Mouse (Mus musculus) frontal cortex, postnatal 14 days (tissue): ENCODE data around the gene Celsr1.
A peak's percentile ranks its signal among the peaks of the same experiment; 100 is the strongest.

Experiments used
- DNase-seq, 2 experiments: peaks; one replicate each; pipeline ENCODE4 v3.0.0; 2022; ENCODE audit warnings: low spot score in 2 of 2

Gene Celsr1

DNA sequence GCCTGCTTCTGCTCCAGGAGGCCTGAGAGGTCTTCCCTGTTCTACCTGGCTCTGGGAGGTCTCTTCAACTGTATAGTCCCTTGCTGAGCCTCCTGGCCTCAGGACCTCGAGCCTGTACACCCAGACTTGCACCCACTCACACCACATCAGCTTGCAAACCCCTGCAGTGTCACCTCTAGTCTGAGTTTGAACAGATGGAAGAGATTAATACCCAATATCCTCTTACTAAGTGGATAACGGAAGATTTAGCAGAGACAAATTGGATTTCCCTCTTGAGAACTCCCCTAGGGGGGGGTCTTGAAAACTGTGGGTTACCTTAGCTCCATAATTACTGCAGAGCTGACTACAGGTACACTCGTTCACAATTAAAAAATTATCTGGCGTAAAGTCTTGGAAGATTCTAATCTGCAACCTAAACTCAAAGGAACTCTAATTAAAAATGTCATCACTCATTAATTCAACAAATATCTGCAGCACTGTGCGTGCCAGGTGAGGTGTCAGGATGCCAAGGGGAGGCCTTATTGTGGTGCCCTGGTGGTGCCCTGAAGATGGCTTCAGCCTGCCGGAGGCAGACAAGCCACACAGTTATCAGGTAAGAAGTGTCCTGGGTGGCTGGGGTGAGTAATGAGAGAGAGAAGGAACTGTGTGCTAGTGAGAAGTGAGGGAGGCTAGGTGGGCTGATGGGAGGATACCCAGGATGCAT is 38.5 kb downstream of the Celsr1 start:
- no peak for DNase-seq

DNA sequence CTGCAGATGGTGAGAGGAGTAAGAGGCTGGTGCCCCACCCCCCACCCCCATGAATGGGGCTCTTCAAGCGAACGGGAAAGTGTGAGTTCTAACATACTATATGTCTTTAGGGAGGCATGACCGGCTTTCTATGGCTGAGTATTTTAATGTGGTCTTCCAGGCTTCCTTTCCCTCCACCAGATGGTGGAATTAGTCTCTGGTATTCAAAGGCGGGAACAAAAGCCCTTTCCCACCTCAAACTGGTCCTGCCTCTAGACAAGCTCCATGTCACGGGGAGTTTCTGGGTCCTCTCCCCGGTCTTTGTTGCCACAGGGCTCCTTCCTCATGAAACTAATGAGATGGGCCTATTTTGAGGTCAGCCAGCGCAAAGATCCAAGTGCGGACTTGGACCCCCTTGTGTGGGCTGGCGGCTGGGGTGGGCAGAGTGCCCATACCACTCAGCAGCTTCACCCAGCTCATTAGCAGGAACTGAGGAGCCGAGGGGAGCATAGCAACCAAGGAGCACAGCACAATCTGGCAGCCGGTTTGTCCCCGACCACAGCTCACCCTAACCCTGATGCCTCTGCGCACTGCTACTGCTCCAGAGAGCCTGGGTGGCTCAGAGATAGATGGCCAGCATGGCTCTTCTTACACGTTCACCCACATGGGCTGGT is 39.5 kb downstream of the Celsr1 start:
- peak; percentile 23 to 55 for DNase-seq

DNA sequence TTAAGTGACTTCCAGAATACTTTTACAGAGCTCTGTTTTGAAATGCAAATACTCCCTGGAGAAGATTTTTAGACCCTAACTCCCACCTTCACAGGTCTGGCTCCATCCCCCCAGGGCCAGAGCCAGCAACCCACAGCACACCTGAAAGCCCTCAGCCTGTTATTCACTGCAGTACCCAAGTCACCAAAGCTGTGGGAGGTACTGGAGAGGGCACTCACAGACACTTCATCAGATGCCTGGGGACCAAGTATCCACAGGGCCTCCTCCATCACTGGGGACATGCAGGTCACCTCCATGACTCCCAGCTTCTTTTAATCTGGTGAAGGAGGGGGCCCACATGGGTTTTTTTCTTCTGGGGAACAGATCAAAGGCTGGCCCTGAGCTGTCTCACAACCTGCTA is 40.2 kb downstream of the Celsr1 start:
- no peak for DNase-seq

DNA sequence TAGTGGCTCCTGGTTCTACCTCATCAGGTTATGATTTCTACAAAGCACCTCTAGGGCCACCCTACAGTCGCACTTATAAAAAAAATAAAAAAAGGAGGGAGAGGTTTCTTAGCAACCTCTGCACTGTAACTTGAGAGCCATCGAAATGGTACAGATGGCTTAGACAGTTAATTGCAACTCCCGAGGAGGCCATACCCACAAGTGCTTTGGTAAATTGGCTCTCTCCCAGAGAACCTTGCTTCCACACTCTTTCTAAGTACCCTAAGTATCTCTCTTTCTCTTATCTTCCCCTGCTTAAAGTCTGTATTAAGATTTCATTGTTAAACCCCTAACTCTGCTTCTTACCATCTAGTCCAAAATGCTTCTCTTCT is 41.5 kb downstream of the Celsr1 start:
- no peak for DNase-seq

DNA sequence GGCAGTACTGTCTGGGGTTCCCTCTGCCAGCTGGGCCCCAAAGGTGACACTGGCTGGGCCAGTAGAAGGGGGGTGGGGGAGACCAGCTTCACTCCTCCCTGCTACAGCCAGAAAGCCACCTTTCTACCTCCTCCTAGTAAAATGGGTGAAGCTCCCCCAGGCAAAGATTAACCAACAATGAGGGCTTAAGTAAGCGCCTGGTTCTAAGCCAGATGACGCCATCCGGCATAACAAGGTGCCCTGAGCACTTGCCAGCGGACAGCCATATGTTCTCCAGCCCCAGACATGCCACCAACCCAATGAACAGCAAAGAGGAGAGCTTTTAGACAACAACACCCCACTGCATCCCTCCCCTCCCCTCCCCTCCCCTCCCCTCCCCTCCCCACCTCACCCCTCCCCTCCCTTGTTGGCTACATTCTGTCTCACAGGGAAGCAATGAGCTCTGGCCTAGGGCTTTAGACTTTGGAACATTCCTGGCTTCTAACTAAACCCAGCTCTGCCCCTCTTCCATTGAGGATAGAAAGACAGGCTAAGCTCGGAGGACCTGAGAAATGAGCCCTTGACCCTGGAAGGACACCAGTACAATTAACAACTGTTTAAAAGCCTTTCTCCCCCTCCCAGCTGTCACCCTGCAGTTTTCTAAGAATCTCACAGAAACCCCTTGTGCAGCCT is 42.0 kb downstream of the Celsr1 start:
- DNase-seq = no peak

DNA sequence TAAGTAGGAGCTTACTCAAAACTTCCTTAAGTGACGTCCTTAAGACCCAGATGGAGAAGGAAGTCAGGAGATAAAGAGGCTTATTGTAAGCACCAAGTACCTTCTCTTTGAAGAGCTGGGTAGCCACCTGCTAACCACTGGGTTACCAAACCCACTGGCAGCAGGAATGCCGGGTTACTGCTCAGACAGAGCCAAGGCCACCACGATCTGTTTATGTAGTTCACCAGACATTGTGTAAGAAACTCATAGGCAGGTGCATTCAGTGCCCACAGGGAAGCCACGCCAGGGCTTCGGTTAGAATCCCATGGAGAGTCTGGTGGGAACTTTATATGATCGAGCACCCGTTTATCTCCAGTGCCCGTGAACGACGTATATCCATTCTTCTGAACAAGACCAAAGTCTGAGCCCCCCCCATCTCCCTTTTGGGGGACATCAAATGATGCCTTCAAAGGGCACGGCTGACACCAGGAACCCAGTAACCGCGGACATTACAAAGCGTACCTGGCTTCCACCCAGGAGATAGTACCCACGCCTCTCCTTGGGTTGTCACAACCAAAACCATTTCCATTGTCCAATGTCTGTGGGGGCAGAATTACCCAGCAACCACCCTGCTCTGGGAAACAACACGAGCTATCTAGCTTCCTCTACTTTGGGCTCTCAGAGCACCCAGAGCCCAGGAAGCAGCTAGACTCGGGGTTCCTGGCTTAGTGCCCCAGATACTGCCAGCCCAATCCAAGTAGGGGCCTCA is 42.7 kb downstream of the Celsr1 start:
- DNase-seq = no peak

DNA sequence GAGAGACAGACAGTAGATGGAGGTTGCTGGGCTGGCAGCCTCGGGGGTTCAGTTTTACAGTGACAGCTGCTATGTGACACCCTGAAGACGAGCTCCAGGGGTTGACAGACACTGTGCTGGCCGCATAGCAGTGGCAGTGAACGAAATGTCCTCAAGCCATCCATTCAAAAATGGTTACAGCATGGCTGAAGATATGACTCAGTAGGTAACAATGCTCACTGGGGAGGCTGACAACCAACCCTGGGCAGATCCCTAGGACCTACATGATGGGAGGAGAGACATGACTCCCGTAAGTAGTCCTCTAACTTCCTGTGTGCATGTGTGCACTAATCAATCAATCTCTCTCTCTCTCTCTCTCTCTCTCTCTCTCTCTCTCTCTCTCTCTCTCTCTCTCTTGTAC is 45.7 kb downstream of the Celsr1 start:
- DNase-seq = no peak

DNA sequence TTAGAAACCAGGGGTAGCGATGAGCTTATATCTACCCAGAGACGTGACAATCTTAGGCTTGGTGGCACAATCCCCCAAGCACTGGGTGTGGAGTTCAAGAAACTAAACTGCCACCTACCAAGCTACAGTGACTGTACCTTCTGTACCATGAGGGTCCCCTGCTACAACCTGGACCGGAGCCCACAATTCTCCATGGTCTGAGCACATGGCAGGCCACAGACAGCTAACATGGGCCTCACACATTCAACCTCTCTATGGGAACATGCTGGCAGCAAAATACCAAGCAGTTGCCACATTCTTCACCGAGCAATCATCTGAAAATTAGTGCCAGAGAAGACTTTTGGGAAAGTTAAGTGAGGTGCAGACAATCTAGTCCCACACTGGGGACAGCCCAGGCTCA is 47.4 kb downstream of the Celsr1 start:
- DNase-seq = no peak

DNA sequence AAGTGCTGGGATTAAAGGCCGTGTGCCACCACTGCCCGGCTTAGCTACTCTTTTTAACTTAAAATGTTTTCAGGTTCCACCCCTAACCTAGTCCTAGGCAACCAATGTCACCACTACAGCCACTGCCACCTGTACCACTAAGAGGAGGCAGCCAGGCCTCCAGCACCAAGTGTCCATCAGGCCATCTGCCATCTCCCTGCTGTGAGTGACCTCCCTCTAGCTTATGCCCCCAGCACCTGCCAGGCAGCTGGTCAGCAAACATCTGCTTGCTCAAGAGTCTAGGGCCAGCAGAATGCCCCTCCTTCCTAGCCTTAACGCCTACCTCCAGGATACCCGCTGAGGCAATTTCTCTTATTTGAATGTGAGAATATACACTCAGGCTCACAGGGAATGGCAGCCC is 48.0 kb downstream of the Celsr1 start:
- no peak for DNase-seq

DNA sequence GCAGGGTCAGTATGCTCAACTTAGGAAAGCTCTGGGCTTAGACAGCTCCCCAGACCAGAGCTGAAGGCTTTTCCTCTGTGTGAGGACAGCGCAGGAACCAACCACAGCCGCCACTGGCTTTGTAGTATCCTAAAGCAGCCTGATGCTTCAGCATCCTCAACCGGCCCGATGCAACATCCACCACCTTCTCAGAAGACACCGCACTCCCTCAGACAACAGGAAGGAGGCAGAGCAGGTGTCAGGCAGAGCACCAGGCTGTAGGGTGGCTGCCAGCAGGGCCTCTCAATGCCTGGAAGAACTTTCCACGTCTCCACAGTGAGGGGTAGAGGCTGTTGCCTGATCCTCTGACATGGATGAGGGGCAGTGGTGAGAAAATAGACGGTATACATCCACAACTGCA is 50.4 kb downstream of the Celsr1 start:
- DNase-seq = no peak

DNA sequence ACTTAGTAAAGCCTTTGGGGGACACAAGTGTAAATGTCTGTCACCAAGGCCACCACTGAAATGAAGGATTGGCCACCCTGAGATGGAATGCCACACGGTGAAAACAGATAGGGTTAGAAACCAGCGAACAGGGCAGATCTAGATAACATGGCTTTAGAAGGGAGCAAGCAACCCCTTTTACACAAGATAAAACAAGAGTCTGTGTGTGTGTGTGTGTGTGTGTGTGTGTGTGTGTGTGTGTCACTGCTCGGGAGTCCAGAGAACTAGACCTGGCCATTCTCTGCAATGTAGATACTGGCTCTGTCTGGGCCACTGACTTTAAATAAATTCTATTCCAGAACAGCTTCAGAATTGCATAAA is 51.2 kb downstream of the Celsr1 start:
- DNase-seq = no peak

DNA sequence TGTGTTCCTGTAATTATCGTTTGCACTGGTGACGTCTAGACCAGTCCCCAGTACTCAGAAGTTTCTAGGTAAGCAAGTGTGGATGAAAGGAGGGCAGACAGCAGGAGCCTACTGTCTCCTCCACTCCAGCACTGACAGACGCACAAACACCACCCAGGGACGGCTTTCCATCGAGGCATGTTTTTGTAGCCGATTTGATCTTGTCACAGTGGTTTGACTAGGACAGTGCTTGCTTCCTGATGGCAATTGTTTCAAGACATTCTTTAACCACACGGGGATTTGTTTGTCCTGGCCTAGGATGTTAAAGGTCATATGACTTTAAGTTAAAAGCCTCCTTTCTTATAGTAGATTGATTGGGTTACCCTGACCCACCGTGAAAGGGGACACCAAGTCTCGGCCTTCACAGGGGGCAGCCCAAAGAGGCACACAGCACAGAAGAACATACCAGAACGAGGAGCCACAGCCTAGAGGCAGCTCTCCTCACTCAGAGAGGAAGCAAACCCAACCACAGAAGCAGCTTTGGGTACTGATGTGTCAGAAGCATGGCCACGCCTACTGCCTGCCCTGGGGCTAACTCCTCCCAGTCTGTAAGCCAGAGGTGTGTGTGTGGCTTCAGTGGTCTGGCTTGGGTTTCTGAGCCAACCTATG is 51.7 kb downstream of the Celsr1 start:
- no peak for DNase-seq

DNA sequence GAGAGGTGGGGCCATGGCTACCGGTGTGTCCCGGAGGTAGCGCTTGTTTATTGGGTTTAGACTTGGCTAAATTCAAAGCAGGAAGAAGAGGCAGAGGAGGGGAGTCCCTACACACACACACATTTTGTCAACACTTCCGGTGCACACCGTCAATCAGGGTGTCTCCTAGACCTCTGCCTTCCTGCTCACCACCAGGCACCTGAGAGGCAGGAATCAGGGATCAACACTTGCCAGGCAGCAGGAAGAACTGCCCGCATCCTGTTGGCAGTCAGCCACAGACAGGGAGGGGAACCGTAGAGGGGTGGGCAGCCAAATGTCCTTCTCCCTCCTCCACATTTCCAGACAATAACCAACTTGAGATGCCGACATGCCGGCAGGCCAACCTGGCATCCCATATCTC is 56.5 kb downstream of the Celsr1 start:
- no peak for DNase-seq

DNA sequence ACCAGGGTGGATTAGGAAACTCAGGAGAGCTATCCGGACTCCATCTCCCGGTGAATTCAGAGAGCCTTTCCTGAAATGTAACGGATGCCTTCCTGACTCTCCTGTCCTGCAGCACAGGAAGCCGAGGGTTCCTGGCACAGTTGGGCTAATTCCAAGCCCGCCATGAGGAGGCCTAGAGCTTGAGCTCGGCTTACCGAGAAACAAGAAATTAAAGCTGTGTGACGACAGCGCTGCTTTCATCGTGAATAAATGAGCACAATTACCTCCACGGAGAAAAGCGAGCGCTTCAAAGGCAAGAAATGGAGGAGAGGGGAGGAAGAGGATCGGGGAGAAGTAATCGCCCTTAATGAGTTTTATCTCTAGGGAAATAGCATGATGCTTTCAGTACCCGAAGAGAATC is 57.8 kb downstream of the Celsr1 start:
- DNase-seq = no peak

DNA sequence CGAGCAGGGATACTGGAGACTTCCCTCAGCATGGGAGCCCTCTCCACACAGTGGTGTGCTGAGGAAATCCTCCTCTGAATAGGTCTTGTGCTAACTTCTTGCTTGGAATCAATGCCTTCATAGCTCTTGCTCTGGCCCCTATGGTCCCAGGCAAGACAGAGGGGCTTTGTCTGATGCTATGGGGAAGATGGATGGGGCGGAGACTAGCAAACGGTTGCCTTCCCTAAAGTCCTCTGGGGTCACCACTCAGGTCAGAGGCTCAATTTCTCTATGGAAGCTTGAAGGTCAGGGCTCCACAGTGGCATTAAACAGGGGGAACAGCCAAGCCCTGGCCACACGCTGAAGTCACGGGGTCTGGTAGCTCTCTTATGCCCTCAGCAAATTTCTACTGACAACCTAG is 62.0 kb downstream of the Celsr1 start:
- no peak for DNase-seq

DNA sequence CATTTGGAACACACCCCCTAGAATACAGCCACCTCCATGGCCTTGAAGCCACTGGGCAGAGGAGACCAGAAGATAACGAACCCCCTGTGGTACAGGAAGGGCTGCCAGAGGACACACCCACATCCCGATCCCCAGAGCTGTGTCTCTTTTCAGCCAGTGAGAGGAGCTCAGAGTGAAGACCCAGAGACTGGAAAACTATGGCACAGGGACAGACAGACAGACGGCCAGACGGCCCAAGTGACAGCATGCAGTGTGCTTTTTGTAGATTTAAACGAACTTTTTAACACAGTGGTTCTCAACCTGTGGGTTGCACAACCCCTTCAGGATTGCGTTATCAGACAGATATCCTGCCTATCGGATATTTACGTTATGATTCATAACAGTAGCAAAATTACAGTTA is 63.1 kb downstream of the Celsr1 start:
- DNase-seq = no peak

DNA sequence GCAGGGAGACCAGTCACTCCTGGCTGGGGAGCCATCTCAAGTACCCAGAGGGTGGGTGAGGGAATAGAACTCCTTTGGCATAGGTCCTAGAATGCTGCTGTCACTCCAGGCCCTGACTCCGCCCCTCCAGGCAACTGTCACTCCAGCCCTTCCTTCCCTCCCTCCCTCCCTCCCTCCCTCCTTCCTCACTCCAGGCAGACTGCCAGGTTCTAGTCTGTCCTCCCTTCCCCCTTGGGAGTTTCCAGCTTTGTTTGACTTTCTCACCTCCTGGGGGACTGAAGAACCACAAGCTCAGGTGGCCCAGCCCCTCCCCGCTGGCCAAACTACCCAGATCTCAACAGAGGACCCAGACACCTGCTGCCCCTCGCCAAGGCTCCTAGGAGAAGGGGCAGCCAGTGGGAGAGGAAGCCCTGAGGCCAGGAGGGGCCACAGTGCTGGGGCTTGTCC is 63.8 kb downstream of the Celsr1 start:
- peak in 1 of 2 experiments; percentile 10 for DNase-seq

DNA sequence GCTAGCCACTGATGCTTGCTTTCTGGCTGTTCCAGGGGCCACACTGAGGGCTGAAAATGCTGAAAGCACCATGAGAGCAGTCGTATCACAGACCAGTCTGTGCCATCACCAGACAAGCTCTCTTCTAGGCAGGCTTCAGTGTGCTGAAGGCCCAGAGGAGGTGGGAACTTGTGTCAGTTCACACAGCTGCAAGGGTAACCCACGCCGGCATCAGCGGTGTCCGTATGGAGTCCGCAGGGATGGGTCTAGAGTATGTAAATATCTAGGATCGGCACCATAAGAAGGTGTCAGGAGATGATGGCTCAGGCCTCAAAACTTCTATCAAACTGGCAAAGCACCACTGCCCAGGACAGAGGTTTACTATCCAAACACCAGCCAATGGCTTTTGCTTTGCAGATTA is 64.3 kb downstream of the Celsr1 start:
- no peak for DNase-seq

DNA sequence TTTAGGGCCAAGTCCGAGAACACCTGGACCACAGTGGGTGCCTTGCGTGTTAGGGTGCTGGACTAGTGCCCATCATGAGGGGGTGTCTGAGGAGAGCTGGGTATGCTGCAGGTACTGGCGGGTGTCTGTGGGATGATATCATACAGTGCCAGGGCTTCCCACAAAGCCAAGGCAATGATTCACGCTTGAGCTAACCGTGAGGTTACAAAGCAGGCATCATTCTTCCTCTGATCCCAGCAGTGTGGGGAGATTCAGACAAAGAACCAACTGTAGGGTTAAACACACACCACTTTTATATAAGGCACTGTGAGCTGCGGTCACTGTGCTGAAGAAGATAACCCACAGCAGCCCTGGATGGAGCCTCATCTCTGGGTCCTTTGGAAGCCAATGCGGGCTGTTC is 67.5 kb downstream of the Celsr1 start:
- no peak for DNase-seq

DNA sequence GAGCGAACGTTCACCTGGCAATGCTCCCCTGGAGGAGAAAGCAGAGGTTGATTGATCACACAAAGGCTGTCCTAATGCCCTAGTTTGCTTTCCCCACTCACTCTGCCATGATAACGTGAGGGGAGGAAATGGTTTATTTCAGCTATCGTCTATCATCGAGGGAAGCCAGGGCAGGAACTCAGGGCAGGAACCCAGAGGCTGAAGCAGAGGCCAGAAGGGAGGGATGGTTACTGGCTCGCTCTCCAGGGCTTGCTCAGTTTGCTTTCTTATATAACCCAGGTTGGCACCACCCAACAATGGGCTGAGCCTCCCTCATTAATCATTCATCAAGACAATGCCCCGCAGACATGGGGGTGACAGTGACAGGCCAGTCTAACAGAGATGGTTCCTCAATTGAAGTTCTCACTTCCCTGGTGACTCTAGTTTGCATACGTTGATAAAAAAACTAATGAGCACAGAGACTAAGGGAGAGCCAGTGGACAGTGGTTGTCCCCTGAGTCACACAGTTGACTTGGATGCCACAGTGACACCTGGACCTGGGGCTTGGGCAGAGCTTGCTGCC is 70.2 kb downstream of the Celsr1 start:
- DNase-seq = no peak

DNA sequence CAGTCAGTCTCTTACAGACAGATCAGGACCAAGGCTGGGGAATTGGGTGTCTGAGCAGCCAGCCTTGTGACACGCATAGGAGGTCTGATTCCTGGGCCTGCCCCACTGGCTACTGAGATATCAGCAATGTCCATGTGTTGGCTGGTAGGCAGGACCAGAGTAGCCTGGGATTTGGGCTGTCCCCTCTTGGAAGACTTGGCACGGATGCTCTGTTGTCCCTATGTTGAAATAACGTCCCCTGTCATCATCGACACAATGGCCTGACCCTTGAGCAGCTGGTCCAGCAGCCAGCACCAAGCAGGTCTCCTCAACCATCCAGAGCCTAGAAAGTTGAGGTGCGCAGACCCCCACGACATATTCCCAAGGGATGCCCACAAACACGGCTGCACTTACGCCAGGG is 70.9 kb downstream of the Celsr1 start:
- DNase-seq = no peak

DNA sequence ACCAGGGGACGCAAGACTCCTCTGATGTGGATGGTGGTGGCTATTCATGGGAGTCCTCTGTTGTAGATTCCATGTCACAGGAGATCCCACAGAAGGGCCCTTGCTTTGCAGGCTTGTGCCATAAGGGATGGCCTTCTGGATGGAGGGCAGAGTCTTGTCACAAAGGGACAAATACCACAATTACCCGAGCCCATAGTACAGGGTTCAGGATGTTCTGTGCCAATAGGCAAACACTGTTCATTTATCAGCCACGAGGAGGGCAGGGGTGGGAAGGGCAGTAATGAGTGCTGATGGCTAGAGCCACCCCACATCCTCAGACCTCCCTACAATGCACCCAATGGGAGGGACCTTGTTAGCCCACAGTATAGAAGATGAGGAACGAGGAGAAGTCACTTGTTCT is 71.9 kb downstream of the Celsr1 start:
- DNase-seq = no peak
